Mouse (Mus musculus) spleen, postnatal 36 days (tissue): ENCODE measurements around the gene Mmp25.
"Not testable (repeated sequence)": the region's sequence is repeated elsewhere in the genome, so short reads cannot be mapped to it uniquely, and the experiment has no call there.

ENCODE experiments used
- DNase-seq, 2 experiments: peaks; one replicate each; pipeline ENCODE4 v3.0.0; 2022; ENCODE audit warnings: low spot score in 2 of 2, mixed read lengths in 1 of 2

Gene Mmp25

DNA sequence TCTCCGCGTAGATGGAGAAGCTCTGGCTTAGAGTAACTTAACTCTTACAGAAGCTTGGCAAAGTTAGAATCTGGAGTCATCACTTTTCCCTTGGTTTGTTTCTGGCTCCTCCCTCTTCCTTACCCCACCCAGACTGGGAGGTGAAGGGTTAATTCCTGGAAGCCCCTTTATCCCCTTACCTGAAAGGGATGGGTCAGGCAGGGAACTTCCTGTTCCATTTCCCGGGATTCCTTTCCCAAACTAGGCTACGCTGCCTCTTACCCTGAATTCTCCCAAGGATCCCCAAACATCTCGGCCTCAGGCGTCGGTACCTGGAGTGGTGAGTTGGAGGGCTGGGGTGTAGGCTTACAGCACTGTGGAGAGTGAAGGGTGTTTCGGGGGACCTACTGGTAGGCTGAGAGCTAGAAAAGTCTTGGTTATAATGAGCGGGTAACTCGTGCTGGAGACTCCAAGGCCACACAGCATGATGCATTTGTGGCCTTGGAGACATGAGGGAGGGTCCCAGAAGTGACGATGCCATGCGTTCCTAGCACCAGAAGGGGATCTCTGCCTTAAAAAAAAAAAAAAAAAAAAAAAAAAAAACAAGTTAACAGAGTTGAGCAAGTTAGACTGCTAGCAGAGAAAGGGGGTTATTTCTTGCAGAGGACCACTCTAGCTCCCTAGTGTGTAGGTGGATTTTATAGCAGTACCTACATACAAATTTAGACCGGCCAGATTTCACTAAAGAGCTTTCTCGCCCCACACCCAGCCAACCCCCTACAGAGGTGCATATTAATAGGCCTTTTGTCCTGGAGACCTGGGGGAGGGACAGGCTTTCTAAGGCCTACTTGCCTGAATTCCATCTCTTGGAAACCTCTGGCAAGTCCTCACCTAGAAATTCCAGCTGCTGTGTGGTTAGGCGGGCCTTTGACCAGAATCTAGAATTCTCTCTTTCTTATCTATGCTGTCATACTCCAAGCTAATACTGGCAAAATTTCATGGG lies 44.1 kb downstream of the Mmp25 start, which contains the start of gene Zscan10:
Gene Zscan10 (plus strand): TSS at position 216 of the 982 bp plus-strand sequence.
- no peak for DNase-seq

DNA sequence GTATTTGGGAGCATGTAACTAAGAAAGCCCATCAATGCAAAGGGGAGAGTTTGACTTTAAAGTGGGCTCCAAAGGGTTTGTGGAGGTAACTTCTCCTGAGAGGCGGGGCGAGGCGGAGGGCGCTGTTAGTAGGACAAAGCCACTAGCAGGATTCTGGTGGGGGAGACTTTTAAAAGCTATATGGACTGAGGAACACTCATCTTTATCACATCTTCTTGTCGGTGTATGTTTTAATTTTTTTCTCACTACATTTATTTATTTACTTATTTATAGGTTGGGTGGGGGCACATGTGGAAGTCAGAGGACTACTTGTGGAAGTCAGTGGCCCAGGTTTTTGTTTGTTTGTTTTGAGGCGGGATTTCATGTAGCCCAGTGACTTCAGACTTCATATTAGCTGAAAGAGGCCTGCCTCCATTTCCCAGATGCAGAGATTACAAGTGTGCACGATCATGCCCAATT lies 45.4 kb downstream of the Mmp25 start:
- DNase-seq: peak in 1 of 2 experiments; percentile 20

DNA sequence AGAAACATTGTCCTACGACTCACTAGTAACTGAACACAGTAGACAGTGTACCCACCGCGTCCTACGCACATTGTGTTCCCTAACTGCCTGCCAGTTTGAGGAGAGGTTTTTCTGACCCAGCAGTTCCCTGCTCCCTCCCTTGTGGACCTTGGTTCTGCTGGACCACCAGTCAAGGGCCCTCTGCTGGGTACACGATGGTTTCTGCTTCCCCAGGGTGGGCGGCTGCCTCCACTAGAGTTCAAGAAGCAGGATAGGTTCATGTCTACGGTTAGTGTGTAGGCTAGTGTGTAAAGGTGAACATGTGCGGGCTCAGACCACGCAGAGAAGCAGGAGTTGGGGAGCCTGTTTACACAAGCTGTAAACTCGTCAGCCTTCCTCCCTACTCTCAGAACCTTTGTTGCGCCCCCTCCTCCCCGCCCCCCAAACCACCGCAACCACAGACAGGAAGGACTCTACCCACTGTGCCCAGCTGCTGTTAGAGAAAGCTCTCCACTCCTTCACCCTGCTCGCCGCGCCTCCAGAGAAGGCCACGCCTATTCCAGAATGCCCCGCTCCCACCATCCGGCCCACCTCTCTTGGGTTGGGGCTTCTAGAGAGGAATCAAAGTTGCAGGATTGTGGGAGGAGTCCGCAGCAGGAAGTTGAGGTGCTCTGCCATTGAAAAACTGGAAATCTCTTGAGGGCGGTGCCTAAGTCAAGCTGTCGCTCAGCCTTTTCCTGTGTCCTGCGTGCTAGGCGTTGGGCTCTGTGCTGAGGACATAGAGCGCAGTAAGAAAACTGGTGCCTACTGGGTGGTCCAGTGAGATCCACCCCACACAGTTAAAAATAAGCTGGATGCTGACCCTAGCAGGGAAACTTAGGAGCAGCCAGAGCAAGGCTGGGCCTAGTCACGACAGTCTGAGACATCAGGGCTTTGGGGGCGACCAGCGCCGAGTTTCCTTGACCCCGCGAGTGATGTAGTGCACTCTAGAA lies 46.2 kb downstream of the Mmp25 start, which contains the start of gene Zfp13:
Gene Zfp13 (minus strand): TSS at position 906 of the 971 bp plus-strand sequence.
- DNase-seq: peak; percentile 84 to 88

DNA sequence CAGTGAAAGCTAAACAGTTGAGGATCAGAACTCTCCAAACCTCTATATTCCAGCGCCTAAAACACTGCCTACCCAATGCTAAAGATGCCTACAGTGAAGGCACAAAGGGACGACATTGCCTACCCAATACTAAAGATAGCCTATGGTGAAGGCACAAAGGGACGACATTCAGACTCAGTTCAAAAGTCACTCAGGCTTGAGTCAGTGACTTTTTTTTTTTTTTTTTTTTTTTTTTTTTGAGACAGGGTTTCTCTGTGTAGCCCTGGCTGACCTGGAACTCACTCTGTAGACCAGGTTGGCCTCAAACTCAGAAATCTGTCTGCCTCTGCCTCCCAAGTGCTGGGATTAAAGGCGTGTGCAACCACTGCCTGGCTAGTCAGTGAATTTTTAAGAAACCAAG lies 49.9 kb downstream of the Mmp25 start:
- DNase-seq: not testable (repeated sequence)

DNA sequence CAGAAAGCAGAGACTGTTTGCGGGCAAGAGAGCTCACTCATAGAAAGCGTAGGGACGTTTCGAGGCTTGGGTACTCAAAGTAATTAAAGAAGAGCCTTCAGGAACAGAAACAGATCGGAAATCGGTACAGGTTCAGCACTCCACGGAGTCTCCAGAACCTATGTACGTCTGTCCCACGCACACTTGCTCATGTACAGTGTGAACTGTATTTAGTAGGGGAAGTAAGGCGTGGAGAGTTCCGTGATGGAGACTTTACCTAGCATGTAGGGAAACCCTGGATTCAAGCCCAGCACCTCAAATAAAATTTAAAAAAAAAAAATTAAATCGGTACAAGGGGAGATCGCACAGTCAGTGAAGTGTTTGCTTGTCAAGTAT lies 52.2 kb downstream of the Mmp25 start:
- no peak for DNase-seq

DNA sequence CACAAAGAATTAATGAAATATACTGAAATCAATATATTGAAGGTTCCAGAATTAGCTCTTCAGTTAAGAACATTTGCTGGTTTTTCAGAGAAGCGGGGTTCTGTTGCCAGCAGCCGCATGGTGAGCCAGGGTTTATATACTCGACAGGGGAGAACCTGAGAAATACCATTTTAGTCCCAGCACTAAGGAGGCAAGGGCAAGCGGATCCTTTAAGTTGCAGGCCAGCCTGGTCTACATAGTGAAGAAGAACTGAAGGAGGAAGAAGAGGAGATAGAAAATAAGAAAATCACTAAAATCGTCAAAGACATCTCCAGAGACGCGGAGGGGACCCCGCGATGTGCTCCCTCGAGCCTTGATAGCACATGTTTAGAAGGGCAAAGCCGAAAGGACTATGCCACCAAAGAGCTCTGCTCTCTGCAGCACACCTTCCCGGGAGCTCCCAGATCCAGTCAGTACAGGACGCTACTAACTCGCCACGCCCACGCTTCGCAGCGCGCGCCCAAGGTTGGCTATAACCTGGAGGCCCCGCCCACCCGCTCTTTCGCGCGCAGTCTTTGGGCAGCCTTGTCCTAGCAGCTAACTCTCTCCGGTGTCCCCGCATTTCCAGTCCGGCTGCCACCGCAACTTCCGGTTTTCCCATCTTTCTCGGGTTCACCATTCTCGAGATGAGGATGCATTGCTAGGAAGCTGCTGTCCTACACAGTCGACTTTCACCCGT lies 52.7 kb downstream of the Mmp25 start:
- DNase-seq: peak; percentile 80 to 86

DNA sequence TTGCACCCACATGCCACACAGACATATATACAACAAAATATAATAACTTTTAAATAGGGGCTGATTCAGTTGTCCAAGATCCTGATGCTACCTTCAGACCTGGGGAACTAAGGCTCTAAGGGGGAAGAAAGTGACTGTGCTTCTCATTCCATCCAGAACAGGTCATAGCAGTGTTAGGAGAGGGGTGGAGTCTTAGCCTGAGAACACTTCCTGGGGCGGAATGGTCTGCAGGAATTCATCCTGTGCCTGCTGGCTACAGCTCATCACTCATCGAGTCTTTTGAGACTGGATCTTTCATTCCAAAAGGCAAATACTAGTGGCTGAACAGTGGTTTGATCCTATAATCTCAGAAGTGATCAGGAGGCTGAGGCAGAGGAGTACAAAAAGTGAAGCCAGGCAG lies 57.8 kb downstream of the Mmp25 start:
- no peak for DNase-seq

DNA sequence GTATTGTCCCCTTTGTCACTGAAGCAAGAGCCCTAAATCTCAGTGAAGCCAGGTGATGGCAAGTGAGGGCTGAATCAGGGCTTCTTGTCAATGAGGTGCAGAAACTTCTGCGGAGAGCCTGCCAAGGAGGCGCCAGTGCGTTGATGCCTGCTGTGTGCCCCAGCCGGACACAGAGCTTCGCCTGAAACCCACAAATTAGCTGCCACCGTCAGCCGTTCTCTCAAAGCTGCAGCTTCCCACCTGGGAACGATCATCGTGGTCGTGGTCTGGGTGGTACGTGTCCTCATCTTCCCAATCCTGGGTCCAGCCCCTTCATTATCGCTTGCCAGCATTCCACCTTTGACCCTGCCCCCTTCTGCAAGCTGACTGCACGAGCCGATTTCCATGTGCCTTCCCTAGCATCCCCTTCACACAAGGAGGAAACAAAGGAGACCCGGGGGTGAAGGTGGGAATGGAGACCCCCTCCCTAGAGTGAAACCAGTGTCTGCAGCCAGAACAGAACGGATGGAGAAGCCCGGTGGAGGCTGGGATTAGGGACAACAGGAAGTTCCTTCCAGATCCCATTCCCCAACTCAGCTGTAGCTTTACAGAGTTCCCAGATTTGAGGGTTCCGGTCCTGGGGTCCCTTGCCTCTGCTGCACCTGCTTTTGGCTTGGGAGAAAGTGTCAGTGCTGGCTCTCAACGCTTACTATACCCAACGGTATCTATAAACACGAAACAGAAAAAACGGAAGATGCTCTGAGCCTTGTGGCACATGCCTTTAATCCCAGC lies 59.2 kb downstream of the Mmp25 start:
- DNase-seq: no peak

DNA sequence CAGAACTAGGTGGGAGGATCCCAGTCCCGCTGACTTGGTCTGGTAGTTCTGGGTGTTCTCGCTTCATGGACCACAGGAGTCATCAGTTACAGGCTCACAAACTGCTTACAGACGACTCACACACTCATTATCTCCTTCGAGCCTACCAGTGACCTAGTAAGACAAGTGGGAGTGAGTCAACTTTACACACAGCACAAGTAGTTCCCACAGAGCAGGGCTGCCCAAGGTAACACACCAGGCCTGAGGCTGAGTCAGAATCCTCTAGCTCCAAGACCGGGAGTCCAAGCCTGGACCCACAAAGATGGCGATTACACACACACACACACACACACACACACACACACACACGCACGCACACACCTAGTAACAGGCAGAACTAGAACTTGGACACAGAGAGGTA lies 60.3 kb downstream of the Mmp25 start:
- DNase-seq: no peak
